Mouse (Mus musculus): Measurements from ENCODE around the gene Tmprss11f. TPM values are rescaled to one million over a fixed set of nuclear protein-coding genes. Genes with fewer than 3 reads are reported as not detected.
"Not testable (repeated sequence)": the region's sequence is repeated elsewhere in the genome, so short reads cannot be mapped to it uniquely, and the experiment has no call there.

The Tmprss11f gene
- polyA plus RNA-seq, 1 experiment from 2014 or later, result not detected

DNA sequence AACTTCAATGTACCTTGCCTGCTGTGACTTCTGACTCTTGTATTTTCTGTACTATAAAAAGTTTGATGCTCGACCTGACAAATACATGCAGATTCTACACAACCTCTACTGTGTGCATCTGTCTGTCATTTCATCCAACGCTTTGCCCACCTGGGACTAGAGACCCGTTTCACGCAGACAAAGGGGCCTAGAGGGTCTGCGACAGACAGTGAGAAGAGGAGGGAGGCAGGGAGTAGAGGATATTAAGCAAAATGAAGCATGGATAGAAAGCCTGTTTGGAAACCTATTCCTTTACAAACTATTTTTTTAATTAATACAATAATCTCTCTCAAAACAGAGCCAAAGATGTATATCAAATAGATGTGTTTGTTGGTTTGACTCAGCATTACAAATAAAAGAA is 50.2 kb downstream of the Tmprss11f start:
- Histone ChIP-seq H3K4me1 (ENCODE audit: control insufficient read depth, insufficient read depth, low read length) (no peaks in the 10 kb centered on the region), H3K9ac (replicated peaks; ENCODE audit: low read length) (no peak overlapping the region), H3K27ac (replicated peaks; ENCODE audit: low read depth, low read length) (no peak overlapping the region), H3K9me3 (replicated peaks; ENCODE audit: control insufficient read depth, low read length) (no peaks in the 10 kb centered on the region), H3K4me3 (ENCODE audit: low read depth, low read length) (no peak overlapping the region), H3K27me3 (ENCODE audit: control insufficient read depth, insufficient read depth, low read length) (no peaks in the 10 kb centered on the region), H3K36me3 (replicated peaks; ENCODE audit: control insufficient read depth, insufficient read depth, low read depth, low read length) (no peaks in the 10 kb centered on the region), H3K4me2 (ENCODE audit: low read depth, low read length) (no peak overlapping the region)
- ATAC-seq (replicated peaks; ENCODE audit: insufficient number of reproducible peaks, low FRiP score, low TSS enrichment, low read depth) (no peak), DNase-seq (ENCODE audit: low spot score) (no peak)
- 78% methylated on average over 5 of the region's 5 CpGs for WGBS

GRCm38 (mm10) chr5:86578761-86579160 is 53.5 kb downstream of the Tmprss11f start:
- H3K4me3 ChIP-seq (ENCODE audit: low read depth, low read length); H3K4me2 ChIP-seq (ENCODE audit: low read depth, low read length); H3K36me3 ChIP-seq (replicated peaks; ENCODE audit: control insufficient read depth, insufficient read depth, low read depth, low read length); H3K27me3 ChIP-seq (ENCODE audit: control insufficient read depth, insufficient read depth, low read length); H3K9me3 ChIP-seq (replicated peaks; ENCODE audit: control insufficient read depth, low read length); H3K9ac ChIP-seq (replicated peaks; ENCODE audit: low read length); DNase-seq (ENCODE audit: low spot score); H3K4me1 ChIP-seq (ENCODE audit: control insufficient read depth, insufficient read depth, low read length); H3K27ac ChIP-seq (replicated peaks; ENCODE audit: low read depth, low read length); ATAC-seq (replicated peaks; ENCODE audit: insufficient number of reproducible peaks, low FRiP score, low TSS enrichment, low read depth): not testable (repeated sequence)
- 86% methylated on average over 8 of the region's 8 CpGs for WGBS

- Histone ChIP-seq H3K36me3 (replicated peaks; ENCODE audit: control insufficient read depth, insufficient read depth, low read depth, low read length) (no peaks in the 10 kb centered on the region), H3K9me3 (replicated peaks; ENCODE audit: control insufficient read depth, low read length) (no peaks in the 10 kb centered on the region), H3K27me3 (ENCODE audit: control insufficient read depth, insufficient read depth, low read length) (no peaks in the 10 kb centered on the region), H3K27ac (replicated peaks; ENCODE audit: low read depth, low read length) (no peak overlapping the region), H3K9ac (replicated peaks; ENCODE audit: low read length) (no peak overlapping the region), H3K4me1 (ENCODE audit: control insufficient read depth, insufficient read depth, low read length) (no peaks in the 10 kb centered on the region), H3K4me3 (ENCODE audit: low read depth, low read length) (no peak overlapping the region), H3K4me2 (ENCODE audit: low read depth, low read length) (no peak overlapping the region)
- DNase-seq (ENCODE audit: low spot score) (no peak), ATAC-seq (replicated peaks; ENCODE audit: insufficient number of reproducible peaks, low FRiP score, low TSS enrichment, low read depth) (no peak)
- WGBS, result 100% methylated on average over 2 of the region's 2 CpGs
These were observed 85.5 kb downstream of the Tmprss11f start for GRCm38 (mm10) chr5:86546693-86547092.

DNA sequence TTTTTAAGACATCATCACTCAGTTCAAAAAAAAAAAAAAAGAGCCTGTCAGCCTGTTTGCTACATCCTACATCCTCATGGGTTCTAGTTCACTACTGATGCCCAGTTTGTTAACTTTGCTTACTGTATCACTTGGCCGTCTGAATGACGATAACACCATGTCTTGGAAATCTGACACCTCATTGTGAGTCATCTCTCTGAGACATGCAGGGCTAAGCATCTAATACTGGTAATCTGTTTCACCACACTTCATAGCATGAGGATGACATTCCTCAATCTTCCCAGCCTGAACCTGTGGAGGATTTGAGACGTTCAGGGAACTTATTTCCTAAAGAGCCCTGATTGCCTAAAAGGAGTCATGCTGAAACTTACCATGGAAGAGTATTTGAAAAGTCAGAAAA is 91.6 kb downstream of the Tmprss11f start:
- Histone ChIP-seq H3K4me3 (ENCODE audit: low read depth, low read length) (no peak overlapping the region), H3K27ac (replicated peaks; ENCODE audit: low read depth, low read length) (no peak overlapping the region), H3K4me1 (ENCODE audit: control insufficient read depth, insufficient read depth, low read length) (no peaks in the 10 kb centered on the region), H3K9ac (replicated peaks; ENCODE audit: low read length) (no peak overlapping the region), H3K27me3 (ENCODE audit: control insufficient read depth, insufficient read depth, low read length) (no peaks in the 10 kb centered on the region), H3K9me3 (replicated peaks; ENCODE audit: control insufficient read depth, low read length) (no peaks in the 10 kb centered on the region), H3K4me2 (ENCODE audit: low read depth, low read length) (no peak overlapping the region), H3K36me3 (replicated peaks; ENCODE audit: control insufficient read depth, insufficient read depth, low read depth, low read length) (no peaks in the 10 kb centered on the region)
- no peak for DNase-seq (ENCODE audit: low spot score)
- ATAC-seq (replicated peaks; ENCODE audit: insufficient number of reproducible peaks, low FRiP score, low TSS enrichment, low read depth), result no peak
- 75% methylated on average over 3 of the region's 3 CpGs for WGBS

DNA sequence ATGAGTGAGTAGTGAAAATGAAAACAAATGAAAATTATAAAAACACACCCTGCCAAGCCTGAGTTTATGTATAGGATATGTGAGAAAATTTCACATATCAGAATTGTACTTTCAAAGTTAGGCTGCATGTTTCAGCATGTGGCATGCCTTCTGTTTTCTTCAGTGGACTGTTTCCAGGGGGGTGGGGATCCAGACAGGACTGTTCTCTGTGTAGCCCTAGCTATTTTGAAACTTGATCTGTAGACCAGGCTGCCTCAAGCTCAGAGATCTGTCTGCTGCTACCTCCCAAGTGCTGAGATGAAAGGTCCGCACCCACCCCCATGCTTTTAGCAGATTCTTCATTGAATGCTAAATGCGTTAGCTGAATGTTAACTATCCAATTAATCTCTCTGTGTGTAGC is 103.5 kb downstream of the Tmprss11f start:
- Histone ChIP-seq H3K4me1 (ENCODE audit: control insufficient read depth, insufficient read depth, low read length) (no peaks in the 10 kb centered on the region), H3K9ac (replicated peaks; ENCODE audit: low read length) (no peak overlapping the region), H3K27ac (replicated peaks; ENCODE audit: low read depth, low read length) (no peak overlapping the region), H3K9me3 (replicated peaks; ENCODE audit: control insufficient read depth, low read length) (no peaks in the 10 kb centered on the region), H3K27me3 (ENCODE audit: control insufficient read depth, insufficient read depth, low read length) (no peaks in the 10 kb centered on the region), H3K36me3 (replicated peaks; ENCODE audit: control insufficient read depth, insufficient read depth, low read depth, low read length) (no peaks in the 10 kb centered on the region), H3K4me2 (ENCODE audit: low read depth, low read length) (no peak overlapping the region), H3K4me3 (ENCODE audit: low read depth, low read length) (no peak overlapping the region)
- peak; percentile 1 for DNase-seq (ENCODE audit: low spot score)
- no peak; the same call in 1 of the 2 replicates for ATAC-seq (replicated peaks; ENCODE audit: insufficient number of reproducible peaks, low FRiP score, low TSS enrichment, low read depth)
- WGBS, result 52% methylated on average over 2 of the region's 2 CpGs

DNA sequence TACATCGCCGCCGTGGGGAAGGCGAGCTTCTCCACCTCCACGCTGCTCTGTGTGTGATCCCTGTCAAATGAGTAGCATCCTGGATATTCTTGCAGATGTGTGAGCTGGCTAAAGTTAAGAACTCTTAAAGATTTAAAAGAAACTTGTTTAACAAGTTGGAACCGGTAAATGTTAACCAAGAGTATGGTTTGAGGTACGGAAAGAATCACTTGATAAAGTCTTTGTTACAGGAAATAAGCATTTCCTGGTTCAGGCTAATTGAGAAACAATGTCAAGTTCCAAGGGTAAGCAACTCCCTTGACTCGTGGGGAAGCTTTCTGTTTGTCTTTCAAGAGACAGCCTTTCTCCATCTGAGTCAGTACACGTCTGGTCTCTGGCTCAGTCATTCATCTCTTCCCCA is 113.7 kb downstream of the Tmprss11f start, which contains the start of gene Tmprss11g:
TSS of gene Tmprss11g (minus strand) at position 101 of the 400 bp plus-strand sequence.
- Histone ChIP-seq H3K4me1 (ENCODE audit: control insufficient read depth, insufficient read depth, low read length) (no peaks in the 10 kb centered on the region), H3K4me3 (ENCODE audit: low read depth, low read length) (no peak within 1 kb of the TSS), H3K9ac (replicated peaks; ENCODE audit: low read length) (no peak within 1 kb of the TSS), H3K4me2 (ENCODE audit: low read depth, low read length) (no peak within 1 kb of the TSS), H3K27ac (replicated peaks; ENCODE audit: low read depth, low read length) (no peak within 1 kb of the TSS), H3K27me3 (ENCODE audit: control insufficient read depth, insufficient read depth, low read length) (no peaks in the 10 kb centered on the region), H3K36me3 (replicated peaks; ENCODE audit: control insufficient read depth, insufficient read depth, low read depth, low read length) (no peaks in the 10 kb centered on the region), H3K9me3 (replicated peaks; ENCODE audit: control insufficient read depth, low read length) (no peaks in the 10 kb centered on the region)
- 76% methylated on average over 9 of the region's 9 CpGs for whole genome bisulfite sequencing
- no peak for ATAC-seq (replicated peaks; ENCODE audit: insufficient number of reproducible peaks, low FRiP score, low TSS enrichment, low read depth)
- DNase-seq (ENCODE audit: low spot score), result no peak

DNA sequence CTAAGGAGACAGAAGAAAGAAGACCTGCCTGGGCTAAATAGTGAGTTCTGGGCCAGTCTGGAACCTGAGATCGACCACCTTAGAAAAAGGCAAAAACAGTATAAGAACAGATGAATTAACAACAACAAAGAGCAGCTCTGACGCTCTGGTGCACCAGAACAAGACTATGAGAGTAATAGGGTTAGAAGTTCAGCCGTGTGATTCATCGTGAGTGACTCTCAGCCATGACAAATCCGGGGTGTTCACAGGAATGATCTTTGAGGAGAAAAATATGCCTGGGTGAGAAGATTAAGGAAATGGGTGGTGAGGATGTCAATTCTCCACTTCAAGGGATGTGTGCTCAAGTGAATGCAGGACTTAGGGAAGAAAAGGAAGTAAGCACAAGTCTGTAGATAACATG is 120.7 kb downstream of the Tmprss11f start:
- Histone ChIP-seq H3K9me3 (replicated peaks; ENCODE audit: control insufficient read depth, low read length) (no peaks in the 10 kb centered on the region), H3K4me3 (ENCODE audit: low read depth, low read length) (no peak overlapping the region), H3K36me3 (replicated peaks; ENCODE audit: control insufficient read depth, insufficient read depth, low read depth, low read length) (no peaks in the 10 kb centered on the region), H3K4me2 (ENCODE audit: low read depth, low read length) (no peak overlapping the region), H3K9ac (replicated peaks; ENCODE audit: low read length) (no peak overlapping the region), H3K4me1 (ENCODE audit: control insufficient read depth, insufficient read depth, low read length) (no peaks in the 10 kb centered on the region), H3K27me3 (ENCODE audit: control insufficient read depth, insufficient read depth, low read length) (no peaks in the 10 kb centered on the region), H3K27ac (replicated peaks; ENCODE audit: low read depth, low read length) (no peak overlapping the region)
- ATAC-seq (replicated peaks; ENCODE audit: insufficient number of reproducible peaks, low FRiP score, low TSS enrichment, low read depth) (no peak), DNase-seq (ENCODE audit: low spot score) (no peak)
- WGBS, result 64% methylated on average over 5 of the region's 5 CpGs

- Histone ChIP-seq H3K9ac (replicated peaks; ENCODE audit: low read length) (no peak overlapping the region), H3K27me3 (ENCODE audit: control insufficient read depth, insufficient read depth, low read length) (no peaks in the 10 kb centered on the region), H3K4me3 (ENCODE audit: low read depth, low read length) (no peak overlapping the region), H3K4me2 (ENCODE audit: low read depth, low read length) (no peak overlapping the region), H3K4me1 (ENCODE audit: control insufficient read depth, insufficient read depth, low read length) (no peaks in the 10 kb centered on the region), H3K27ac (replicated peaks; ENCODE audit: low read depth, low read length) (no peak overlapping the region), H3K9me3 (replicated peaks; ENCODE audit: control insufficient read depth, low read length) (no peaks in the 10 kb centered on the region), H3K36me3 (replicated peaks; ENCODE audit: control insufficient read depth, insufficient read depth, low read depth, low read length) (no peaks in the 10 kb centered on the region)
- WGBS, result 79% methylated on average over 1 of the region's 1 CpGs
- no peak for DNase-seq (ENCODE audit: low spot score)
- no peak for ATAC-seq (replicated peaks; ENCODE audit: insufficient number of reproducible peaks, low FRiP score, low TSS enrichment, low read depth)
These were observed 138.8 kb downstream of the Tmprss11f start for GRCm38 (mm10) chr5:86493453-86493852.

All from embryonic facial prominence, embryonic 11.5 days (tissue).